Mouse (Mus musculus) gastrocnemius, adult 18-20 months (tissue): ENCODE measurements around the gene Sertad2. TPM values are rescaled to one million over a fixed set of nuclear protein-coding genes. Genes with fewer than 3 reads are reported as not detected.

ENCODE experiments used
- DNase-seq: peaks from one replicate; pipeline ENCODE4 v3.0.0; 2021; ENCODE audit warnings: low spot score
- total RNA-seq, 2 experiments: library from RNA; stranded (reverse); gene quantifications; 2 replicates each; pipeline ENCODE4 v1.2.3; 2021

Gene Sertad2
- total RNA-seq, 2 experiments from 2014 or later: 12.4 to 12.8 TPM

DNA sequence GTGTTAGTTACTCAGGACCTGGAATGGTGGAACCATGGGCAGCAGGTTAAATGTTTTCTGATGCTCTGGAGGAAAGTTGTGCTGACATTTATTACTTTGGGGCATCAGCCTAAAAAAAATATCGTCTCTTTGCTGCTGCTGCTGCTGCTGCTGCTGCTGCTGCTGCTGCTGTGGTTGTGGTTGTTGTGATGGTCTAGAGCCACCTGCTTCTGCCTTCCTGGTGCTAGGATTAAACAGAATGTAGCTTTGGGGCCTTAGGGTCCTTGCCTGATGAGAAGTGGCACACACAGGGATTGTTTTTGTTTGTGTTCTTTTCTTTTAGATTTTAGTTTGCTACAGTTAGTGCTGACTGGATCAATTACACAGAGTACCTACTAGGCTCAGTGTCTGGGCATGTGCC lies 101.1 kb downstream of the Sertad2 start:
- no peak for DNase-seq

- no peak for DNase-seq
Observed at GRCm38 (mm10) chr11:20644872-20645271, 101.8 kb downstream of the Sertad2 start.

DNA sequence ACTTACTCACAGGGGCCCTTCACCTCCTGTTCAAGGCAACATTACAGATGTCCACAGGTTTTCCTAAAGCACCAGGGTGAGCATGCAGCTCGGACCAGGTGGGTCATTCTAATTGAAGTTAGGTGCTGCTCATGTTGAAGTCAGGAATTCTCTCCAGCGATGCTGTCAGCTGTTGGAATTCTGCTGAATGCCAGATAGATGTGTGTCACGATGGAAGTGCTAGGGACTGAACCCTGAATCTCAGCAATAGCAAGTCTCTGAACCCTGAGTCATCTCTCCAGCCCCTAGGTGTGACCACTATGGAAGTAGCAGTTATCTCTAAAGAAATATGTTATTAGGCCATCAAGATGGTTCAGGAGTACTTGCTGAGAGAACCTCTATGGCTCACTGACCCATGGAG lies 102.5 kb downstream of the Sertad2 start:
- DNase-seq: no peak

DNA sequence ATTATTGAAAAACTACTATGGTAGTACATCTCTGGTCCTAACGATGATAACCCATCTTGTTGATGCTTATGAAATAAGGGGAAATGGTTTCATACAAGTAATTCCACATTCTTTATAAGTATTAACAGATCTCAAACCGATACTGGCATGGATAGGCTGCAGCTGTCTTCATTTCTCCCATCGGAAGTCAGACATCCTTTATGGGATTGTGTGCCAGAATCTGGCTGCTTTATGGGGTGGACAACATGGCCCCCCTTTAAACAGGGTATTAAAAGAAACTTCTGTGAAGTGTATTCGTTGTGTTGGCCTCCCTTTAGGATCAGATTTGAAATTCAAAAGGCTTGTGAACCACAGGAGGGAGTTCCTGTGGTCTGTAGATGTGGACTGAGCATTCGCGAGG lies 103.1 kb downstream of the Sertad2 start:
- no peak for DNase-seq

- no peak for DNase-seq
Observed at GRCm38 (mm10) chr11:20646986-20647726, 104.1 kb downstream of the Sertad2 start.

DNA sequence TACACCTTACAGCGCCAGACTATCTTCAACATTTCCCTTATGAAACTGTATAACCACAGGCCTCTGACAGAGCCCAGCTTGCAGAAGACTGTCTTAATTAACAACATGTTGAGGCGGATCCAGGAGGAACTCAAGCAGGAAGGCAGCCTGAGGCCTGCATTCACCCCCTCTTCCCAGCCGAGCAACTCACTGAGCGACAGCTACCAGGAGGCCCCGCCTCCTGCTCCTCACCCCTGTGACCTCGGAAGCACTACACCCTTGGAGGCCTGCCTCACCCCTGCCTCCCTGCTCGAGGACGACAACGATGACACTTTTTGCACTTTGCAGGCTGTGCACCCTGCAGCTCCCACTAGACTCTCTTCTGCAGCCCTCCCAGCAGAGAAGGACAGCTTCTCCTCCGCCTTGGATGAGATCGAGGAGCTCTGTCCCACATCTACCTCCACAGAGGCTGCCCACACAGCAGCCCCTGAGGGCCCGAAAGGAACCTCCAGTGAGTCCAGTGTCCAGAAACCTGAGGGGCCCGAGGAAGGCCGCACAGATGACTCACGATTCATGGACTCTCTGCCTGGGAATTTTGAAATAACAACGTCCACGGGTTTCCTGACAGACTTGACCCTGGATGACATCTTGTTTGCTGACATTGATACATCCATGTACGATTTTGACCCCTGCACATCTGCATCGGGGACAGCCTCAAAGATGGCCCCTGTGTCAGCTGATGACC lies 105.0 kb downstream of the Sertad2 start:
- no peak for DNase-seq

GRCm38 (mm10) chr11:20649477-20649876 lies 106.4 kb downstream of the Sertad2 start:
- DNase-seq: peak; percentile 55

- no peak for DNase-seq
Observed at GRCm38 (mm10) chr11:20650006-20650639, 107.1 kb downstream of the Sertad2 start.

DNA sequence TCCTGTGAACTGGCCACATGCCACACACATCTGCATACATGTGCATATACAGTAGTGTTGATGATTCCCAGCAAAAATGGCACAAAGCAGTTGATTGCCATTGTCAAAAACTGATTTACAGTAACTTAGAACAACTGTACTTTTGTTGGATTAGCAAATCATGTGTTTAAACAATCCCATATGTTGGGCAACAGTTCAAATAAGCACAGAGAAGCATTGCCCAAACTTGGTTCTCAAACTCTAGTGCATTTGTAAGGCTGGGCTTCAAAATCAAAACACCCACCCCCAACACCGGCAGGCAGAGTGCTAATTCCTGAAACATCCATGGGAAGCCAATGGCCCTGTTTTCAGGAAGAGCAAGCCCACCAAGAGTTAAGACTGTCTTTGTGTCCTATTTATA lies 108.1 kb downstream of the Sertad2 start:
- no peak for DNase-seq

- peak; percentile 15 for DNase-seq
Observed at GRCm38 (mm10) chr11:20655795-20656710, 113.0 kb downstream of the Sertad2 start.

- no peak for DNase-seq
Observed at GRCm38 (mm10) chr11:20656711-20657057, 113.6 kb downstream of the Sertad2 start.

DNA sequence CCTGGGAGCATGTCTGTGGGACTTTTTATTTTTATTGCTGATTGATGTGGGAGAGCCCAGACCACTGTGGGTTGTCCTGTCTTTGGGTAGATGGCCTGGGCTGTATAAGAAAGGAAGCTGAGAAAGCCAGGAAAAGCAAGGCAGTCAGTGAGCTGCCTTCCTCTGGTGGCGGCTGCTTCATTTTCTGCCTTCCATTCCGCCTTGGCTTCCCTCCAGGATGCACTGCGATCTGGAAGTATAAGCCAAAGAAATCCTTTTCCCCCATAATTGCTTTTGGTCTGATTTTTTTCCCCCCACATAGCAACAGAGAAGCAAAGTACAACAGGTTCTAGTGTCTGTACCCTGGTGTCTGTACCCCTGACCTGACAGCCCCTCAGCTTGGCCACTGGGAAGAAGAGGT lies 116.0 kb downstream of the Sertad2 start:
- DNase-seq: no peak

DNA sequence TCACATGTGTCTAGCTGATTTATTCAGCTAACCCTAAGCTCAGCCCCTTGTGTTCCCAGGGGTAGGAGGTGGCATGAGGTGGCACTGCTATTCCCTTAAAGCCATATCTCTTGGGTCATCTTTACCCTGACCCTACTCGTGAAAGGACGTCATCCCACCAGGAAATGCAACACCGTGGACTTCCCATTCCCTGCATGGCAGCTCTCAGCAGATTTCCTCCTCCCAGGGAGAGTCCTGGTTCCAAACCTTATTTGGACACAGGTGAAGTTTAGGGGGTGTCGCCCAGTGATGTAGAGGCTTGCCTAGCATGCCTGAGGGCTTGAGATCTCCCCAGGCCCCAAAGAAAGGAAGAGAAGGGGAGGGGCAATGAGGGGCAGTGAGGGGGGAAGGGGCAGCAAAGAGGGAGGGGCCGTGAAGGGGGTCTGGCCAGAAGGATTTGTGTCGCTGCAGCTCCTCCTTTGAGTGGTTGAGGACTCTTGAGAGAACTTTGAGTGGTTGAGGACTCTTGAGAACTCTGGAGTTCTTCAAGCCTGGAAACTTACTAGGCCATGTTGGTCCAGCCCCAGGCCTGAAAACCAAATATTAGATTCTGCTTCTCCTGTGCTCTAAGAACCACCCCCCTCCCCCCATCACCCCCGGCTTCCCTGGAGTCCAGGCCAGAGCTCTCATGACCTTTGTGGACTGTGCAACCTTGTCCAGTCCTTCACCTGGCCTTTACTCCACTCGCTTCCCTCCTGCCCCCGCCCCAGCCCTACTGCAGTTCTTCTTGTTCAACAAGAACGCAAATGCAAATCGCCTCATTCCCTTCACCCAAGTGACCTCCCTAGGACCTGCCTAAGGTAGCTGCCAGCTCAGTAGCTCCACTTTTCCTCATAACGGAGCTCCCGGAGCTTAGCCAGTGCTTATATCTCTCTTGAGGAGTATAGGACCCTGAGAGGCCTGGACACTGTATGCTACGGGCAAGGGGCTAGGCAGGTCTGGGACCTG lies 117.4 kb downstream of the Sertad2 start:
- DNase-seq: no peak

- peak; percentile 24 for DNase-seq
Observed at GRCm38 (mm10) chr11:20661652-20662051, 118.6 kb downstream of the Sertad2 start.

DNA sequence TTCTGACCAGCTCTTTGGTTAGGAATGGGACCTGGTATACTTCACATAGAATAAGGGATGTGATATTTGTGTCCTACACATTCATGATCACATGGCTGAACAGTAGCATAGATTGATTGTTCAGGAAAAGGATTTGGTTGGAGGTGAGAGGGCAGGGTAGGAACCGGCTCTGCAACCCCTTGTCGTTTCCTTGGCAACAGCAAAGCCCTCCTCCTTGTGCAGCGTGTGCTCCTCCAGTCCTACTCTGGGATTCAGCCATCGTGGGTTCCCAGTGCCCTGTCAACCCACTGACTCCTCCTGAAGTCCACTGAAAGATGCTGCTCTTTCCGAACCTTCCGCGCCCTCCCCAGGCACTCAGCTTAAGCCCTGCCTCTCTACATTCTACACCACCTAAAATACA lies 119.8 kb downstream of the Sertad2 start:
- DNase-seq: no peak

- DNase-seq: no peak
Observed at GRCm38 (mm10) chr11:20663580-20664198, 120.6 kb downstream of the Sertad2 start.

DNA sequence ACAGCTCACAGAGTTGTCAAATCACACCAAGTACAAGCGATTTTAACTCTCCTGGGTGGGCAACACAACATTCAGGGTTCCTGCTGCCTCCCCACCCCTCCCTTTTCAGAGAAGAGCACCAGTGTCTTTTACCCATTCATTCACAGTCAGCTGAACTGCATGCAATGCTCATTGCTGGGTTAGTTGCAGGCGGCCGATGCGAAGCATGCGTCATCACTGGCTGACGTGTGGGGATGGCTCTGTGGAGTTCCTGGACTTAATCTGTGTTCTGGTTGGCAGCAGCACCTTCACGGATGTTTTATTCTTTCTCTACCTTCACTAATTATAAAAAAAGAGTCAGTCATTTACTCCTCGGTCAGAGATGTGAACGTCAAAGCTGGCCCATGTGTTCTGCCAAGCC lies 121.8 kb downstream of the Sertad2 start:
- no peak for DNase-seq

GRCm38 (mm10) chr11:20671789-20672392 lies 128.8 kb downstream of the Sertad2 start:
- no peak for DNase-seq

DNA sequence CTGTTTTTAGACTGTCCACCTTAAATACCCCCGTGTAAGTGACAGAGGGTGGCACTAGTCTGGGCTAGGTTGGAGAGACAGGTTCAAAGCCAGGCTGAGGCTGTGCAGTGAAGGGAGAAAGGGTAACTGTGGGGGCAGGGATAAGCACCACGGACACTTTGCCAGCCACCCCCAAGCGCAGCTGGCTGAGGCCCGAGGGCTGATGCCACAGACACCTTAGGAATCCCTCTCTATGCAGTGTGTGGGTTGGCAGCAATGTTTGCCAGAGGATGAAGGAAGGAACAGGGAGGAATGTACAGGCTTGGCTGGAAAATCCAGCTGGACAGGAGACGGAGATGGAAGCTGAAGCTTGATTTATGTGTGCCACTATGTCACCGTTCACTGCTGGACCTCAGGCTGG lies 129.5 kb downstream of the Sertad2 start:
- DNase-seq: no peak
